Mouse (Mus musculus) hindbrain, embryonic 15.5 days (tissue): Measurements from ENCODE around the gene Ang. TPM values are rescaled to one million over a fixed set of nuclear protein-coding genes. Genes with fewer than 3 reads are reported as not detected.
A peak's percentile ranks its signal among the peaks of the same experiment; 100 is the strongest.

Source experiments
- ATAC-seq: fragments of 200-750 bp; cut with Nextera tagmentation; 2 replicates; pipeline ENCODE4 v1.8.0; 2017; ENCODE audit warnings: low read depth, moderate number of reproducible peaks, moderate TSS enrichment; ENCODE audit not compliant: low FRiP score
- H3K27ac ChIP-seq: fragments of 300-500 bp; sonication (generic); replicated peaks from 2 replicates; pipeline ENCODE4 v1.5.1; 2015; ENCODE audit warnings: mild to moderate bottlenecking, inconsistent platforms
- H3K27me3 ChIP-seq: fragments of 300-500 bp; sonication (generic); 2 replicates; pipeline ENCODE4 v1.6.1; 2015; ENCODE audit warnings: control low read depth, inconsistent platforms
- H3K36me3 ChIP-seq: fragments of 300-500 bp; sonication (generic); 2 replicates; pipeline ENCODE4 v1.6.1; 2015; ENCODE audit warnings: control low read depth, inconsistent platforms
- H3K4me1 ChIP-seq: fragments of 300-500 bp; sonication (generic); replicated peaks from 2 replicates; pipeline ENCODE4 v1.6.1; 2015; ENCODE audit warnings: control low read depth, inconsistent platforms
- H3K4me2 ChIP-seq: fragments of 300-500 bp; sonication (generic); 2 replicates; pipeline ENCODE4 v1.6.1; 2015; ENCODE audit warnings: moderate library complexity, mild to moderate bottlenecking, inconsistent platforms
- H3K4me3 ChIP-seq: fragments of 300-500 bp; sonication (generic); 2 replicates; pipeline ENCODE4 v1.5.1; 2015; ENCODE audit warnings: mild to moderate bottlenecking, inconsistent platforms
- H3K9ac ChIP-seq: fragments of 300-500 bp; sonication (generic); 2 replicates; pipeline ENCODE4 v1.6.1; 2015; ENCODE audit warnings: inconsistent platforms
- H3K9me3 ChIP-seq: fragments of 300-500 bp; sonication (generic); 2 replicates; pipeline ENCODE4 v1.6.1; 2016; ENCODE audit warnings: control low read depth, inconsistent platforms
- WGBS: fragments of 180-500 bp; shearing (Covaris S2); methylation state at CpG from one replicate; pipeline ENCODE4 v1.1.7; 2015; 5-methylcytosine and 5-hydroxymethylcytosine counted together
- polyA plus RNA-seq: library from polyadenylated mRNA; unstranded; fragments of >200 nt; fragmentation: Nextera tagmentation; extraction: Ambion mirVana; gene quantifications from 2 replicates; pipeline ENCODE4 v1.2.1, GENCODE M21; 2015

Gene Ang
- polyA plus RNA-seq, 1 experiment from 2014 or later: 5.0 TPM

GRCm38 (mm10) chr14:51074335-51074734 lies 16.6 kb upstream of the Ang start, which contains the start of gene Olfr750:
Gene Olfr750 (minus strand): TSS chr14:51074435.
- H3K4me3 ChIP-seq: no peak within 1 kb of the TSS
- no peak within 1 kb of the TSS for H3K27ac ChIP-seq
- 89% methylated on average over 3 of the region's 3 CpGs for WGBS
- H3K4me2 ChIP-seq: no peak within 1 kb of the TSS
- no peak within 1 kb of the TSS for H3K9ac ChIP-seq
- no peaks in the 10 kb centered on the region for H3K36me3 ChIP-seq
- no peak for ATAC-seq
- no peaks in the 10 kb centered on the region for H3K4me1 ChIP-seq
- no peaks in the 10 kb centered on the region for H3K9me3 ChIP-seq
- no peaks in the 10 kb centered on the region for H3K27me3 ChIP-seq

- ATAC-seq: no peak
- Histone ChIP-seq H3K27me3 (peaks cover 10% of the 10 kb centered on the region), H3K4me3 (no peak overlapping the region), H3K27ac (no peak overlapping the region), H3K9me3 (no peaks in the 10 kb centered on the region), H3K4me2 (no peak overlapping the region), H3K9ac (no peak overlapping the region), H3K4me1 (peaks cover 13% of the 10 kb centered on the region), H3K36me3 (no peaks in the 10 kb centered on the region)
- WGBS: 86% methylated on average over 1 of the region's 1 CpGs
Observed at GRCm38 (mm10) chr14:51079180-51079579, 11.8 kb upstream of the Ang start.

GRCm38 (mm10) chr14:51081035-51081434 lies 9.9 kb upstream of the Ang start:
- H3K9me3 ChIP-seq: no peaks in the 10 kb centered on the region
- H3K27ac ChIP-seq: no peak overlapping the region
- H3K4me1 ChIP-seq: peaks cover 13% of the 10 kb centered on the region
- no peak overlapping the region for H3K9ac ChIP-seq
- no peak overlapping the region for H3K4me3 ChIP-seq
- WGBS: 93% methylated on average over 2 of the region's 2 CpGs
- H3K27me3 ChIP-seq: peaks cover 14% of the 10 kb centered on the region
- ATAC-seq: no peak
- H3K36me3 ChIP-seq: no peaks in the 10 kb centered on the region
- H3K4me2 ChIP-seq: no peak overlapping the region

GRCm38 (mm10) chr14:51082599-51083581 lies 8.1 kb upstream of the Ang start:
- H3K4me3 ChIP-seq: peak overlapping the region; percentile 57
- H3K36me3 ChIP-seq: no peaks in the 10 kb centered on the region
- H3K27ac ChIP-seq: no peak overlapping the region; the same call in 1 of the 2 replicates
- peaks cover 14% of the 10 kb centered on the region for H3K27me3 ChIP-seq
- 3% methylated on average over 40 of the region's 40 CpGs for WGBS
- peak; percentile 73 for ATAC-seq
- no peaks in the 10 kb centered on the region for H3K9me3 ChIP-seq
- H3K4me1 ChIP-seq: peaks cover 13% of the 10 kb centered on the region
- peak overlapping the region; percentile 57 for H3K9ac ChIP-seq
- peak overlapping the region; percentile 93 for H3K4me2 ChIP-seq

GRCm38 (mm10) chr14:51083805-51084204 lies 7.1 kb upstream of the Ang start:
- H3K4me3 ChIP-seq: peak overlapping the region; percentile 57
- H3K27me3 ChIP-seq: peaks cover 14% of the 10 kb centered on the region
- no peak for ATAC-seq
- no peak overlapping the region for H3K27ac ChIP-seq
- WGBS: 11% methylated on average over 7 of the region's 7 CpGs
- no peaks in the 10 kb centered on the region for H3K9me3 ChIP-seq
- no peaks in the 10 kb centered on the region for H3K36me3 ChIP-seq
- peaks cover 16% of the 10 kb centered on the region for H3K4me1 ChIP-seq
- peak overlapping the region; percentile 93 for H3K4me2 ChIP-seq
- H3K9ac ChIP-seq: 0 out of 2 replicates have a peak overlapping the region, but pooled peaks have one; percentile 57

GRCm38 (mm10) chr14:51085086-51085485 lies 5.9 kb upstream of the Ang start:
- peaks cover 14% of the 10 kb centered on the region for H3K27me3 ChIP-seq
- no peaks in the 10 kb centered on the region for H3K9me3 ChIP-seq
- H3K9ac ChIP-seq: no peak overlapping the region
- peaks cover 16% of the 10 kb centered on the region for H3K4me1 ChIP-seq
- H3K4me2 ChIP-seq: no peak overlapping the region
- no peak overlapping the region for H3K27ac ChIP-seq
- no peak for ATAC-seq
- WGBS: 82% methylated on average over 2 of the region's 2 CpGs
- H3K36me3 ChIP-seq: no peaks in the 10 kb centered on the region
- no peak overlapping the region for H3K4me3 ChIP-seq

- H3K27me3 ChIP-seq: peaks cover 14% of the 10 kb centered on the region
- no peak overlapping the region for H3K4me3 ChIP-seq
- H3K9me3 ChIP-seq: no peaks in the 10 kb centered on the region
- H3K36me3 ChIP-seq: no peaks in the 10 kb centered on the region
- 82% methylated on average over 4 of the region's 4 CpGs for WGBS
- ATAC-seq: no peak
- H3K4me1 ChIP-seq: peaks cover 16% of the 10 kb centered on the region
- no peak overlapping the region for H3K27ac ChIP-seq
- no peak overlapping the region for H3K9ac ChIP-seq
- H3K4me2 ChIP-seq: no peak overlapping the region
Observed at GRCm38 (mm10) chr14:51085911-51086310, 5.0 kb upstream of the Ang start.

GRCm38 (mm10) chr14:51087762-51088161 lies 3.2 kb upstream of the Ang start:
- peak overlapping the region; percentile 50; the same call in 1 of the 2 replicates for H3K9ac ChIP-seq
- 10% methylated on average over 9 of the region's 9 CpGs for WGBS
- peak overlapping the region; percentile 73 for H3K4me2 ChIP-seq
- peaks cover 14% of the 10 kb centered on the region for H3K27me3 ChIP-seq
- peaks cover 24% of the 10 kb centered on the region for H3K4me1 ChIP-seq
- no peaks in the 10 kb centered on the region for H3K9me3 ChIP-seq
- peak overlapping the region; percentile 61 for H3K4me3 ChIP-seq
- H3K27ac ChIP-seq: 0 out of 2 replicates have a peak overlapping the region, but pooled peaks have one; percentile 53
- ATAC-seq: no peak
- H3K36me3 ChIP-seq: no peaks in the 10 kb centered on the region

- peaks cover 19% of the 10 kb centered on the region for H3K4me1 ChIP-seq
- no peaks in the 10 kb centered on the region for H3K36me3 ChIP-seq
- H3K9me3 ChIP-seq: no peaks in the 10 kb centered on the region
- peak overlapping the region; percentile 50 for H3K9ac ChIP-seq
- 1% methylated on average over 23 of the region's 23 CpGs for WGBS
- H3K27me3 ChIP-seq: peaks cover 11% of the 10 kb centered on the region
- H3K27ac ChIP-seq: peak overlapping the region; percentile 76
- ATAC-seq: peak; percentile 19
- H3K4me2 ChIP-seq: peak overlapping the region; percentile 73
- H3K4me3 ChIP-seq: peak overlapping the region; percentile 61
Observed at GRCm38 (mm10) chr14:51088166-51088969, 2.6 kb upstream of the Ang start.

- peak overlapping the region; percentile 61 for H3K4me3 ChIP-seq
- ATAC-seq: peak; percentile 96
- H3K36me3 ChIP-seq: no peaks in the 10 kb centered on the region
- H3K27ac ChIP-seq: peak overlapping the region; percentile 76
- peaks cover 11% of the 10 kb centered on the region for H3K4me1 ChIP-seq
- H3K27me3 ChIP-seq: peaks cover 5% of the 10 kb centered on the region
- under 1% methylated on average over 34 of the region's 34 CpGs for WGBS
- peak overlapping the region; percentile 73 for H3K4me2 ChIP-seq
- H3K9me3 ChIP-seq: no peaks in the 10 kb centered on the region
- peak overlapping the region; percentile 55 for H3K9ac ChIP-seq
Observed at GRCm38 (mm10) chr14:51088970-51089673, 1.8 kb upstream of the Ang start.

GRCm38 (mm10) chr14:51089674-51090076 lies 1.3 kb upstream of the Ang start:
- H3K27me3 ChIP-seq: no peaks in the 10 kb centered on the region
- H3K4me2 ChIP-seq: peak overlapping the region; percentile 73
- peak overlapping the region; percentile 55 for H3K9ac ChIP-seq
- H3K27ac ChIP-seq: peak overlapping the region; percentile 76
- H3K4me1 ChIP-seq: peaks cover 11% of the 10 kb centered on the region; the same call in 1 of the 2 replicates
- H3K9me3 ChIP-seq: no peaks in the 10 kb centered on the region
- WGBS: under 1% methylated on average over 15 of the region's 15 CpGs
- peak overlapping the region; percentile 61 for H3K4me3 ChIP-seq
- no peaks in the 10 kb centered on the region for H3K36me3 ChIP-seq
- ATAC-seq: no peak
